Mouse (Mus musculus) liver, adult 10 weeks (tissue): ENCODE measurements around the gene Gnl2. TPM values are rescaled to one million over a fixed set of nuclear protein-coding genes. Genes with fewer than 3 reads are reported as not detected.

Source experiments
- polyA plus RNA-seq: library from polyadenylated mRNA; stranded (reverse); fragments of 350-450 nt; fragmentation: Illumina TruSeq; extraction: RNeasy Lipid Tissue Mini Kit (QIAGEN cat#74804); gene quantifications from one replicate; pipeline ENCODE4 v1.2.3, GENCODE M21; 2014; ENCODE audit warnings: low read depth, low replicate concordance

Gene Gnl2
- 34.0 TPM for polyA plus RNA-seq

DNA sequence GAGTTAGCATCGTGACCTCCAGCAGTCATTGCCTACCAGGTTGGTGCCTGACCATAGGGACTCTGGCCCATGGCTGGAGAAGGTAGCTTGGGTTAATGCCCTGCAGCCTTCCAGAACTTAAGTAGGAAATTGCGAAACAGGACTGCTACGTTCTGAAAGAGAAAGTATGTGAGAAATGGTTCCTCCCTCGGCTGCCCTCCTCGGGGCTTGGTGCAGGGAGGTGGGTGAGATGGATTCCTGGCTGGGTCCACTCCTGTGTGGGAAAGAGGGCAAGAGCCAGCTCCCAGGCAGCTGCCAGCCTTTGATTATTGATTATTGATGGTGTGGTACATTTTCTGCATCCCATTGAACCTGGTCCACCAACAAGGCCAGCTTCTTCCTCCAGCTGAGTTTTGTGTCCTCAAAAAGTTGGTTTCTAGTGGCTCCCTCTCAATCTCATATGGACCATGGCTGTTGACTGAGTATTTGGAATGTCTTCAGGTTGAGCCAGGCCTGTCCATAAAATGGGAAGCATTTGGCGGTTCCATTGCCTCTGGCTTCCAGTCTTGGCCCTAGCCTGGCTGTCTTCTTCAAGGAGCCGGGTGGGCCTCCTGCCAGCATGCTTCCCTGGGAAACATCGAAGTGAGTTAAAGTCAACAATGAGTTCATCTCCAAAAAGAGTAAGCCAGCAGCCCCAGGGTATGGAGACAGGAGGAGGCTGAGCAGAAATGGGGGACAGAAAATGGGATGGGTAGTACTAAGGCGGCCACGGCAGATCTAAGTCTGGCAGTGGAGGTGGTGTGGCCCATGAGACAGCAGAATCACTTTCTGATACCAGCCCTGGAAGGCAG is at the start of gene Gnl2:
Gnl2 (plus strand) TSS at position 780 of the 830 bp plus-strand sequence.

DNA sequence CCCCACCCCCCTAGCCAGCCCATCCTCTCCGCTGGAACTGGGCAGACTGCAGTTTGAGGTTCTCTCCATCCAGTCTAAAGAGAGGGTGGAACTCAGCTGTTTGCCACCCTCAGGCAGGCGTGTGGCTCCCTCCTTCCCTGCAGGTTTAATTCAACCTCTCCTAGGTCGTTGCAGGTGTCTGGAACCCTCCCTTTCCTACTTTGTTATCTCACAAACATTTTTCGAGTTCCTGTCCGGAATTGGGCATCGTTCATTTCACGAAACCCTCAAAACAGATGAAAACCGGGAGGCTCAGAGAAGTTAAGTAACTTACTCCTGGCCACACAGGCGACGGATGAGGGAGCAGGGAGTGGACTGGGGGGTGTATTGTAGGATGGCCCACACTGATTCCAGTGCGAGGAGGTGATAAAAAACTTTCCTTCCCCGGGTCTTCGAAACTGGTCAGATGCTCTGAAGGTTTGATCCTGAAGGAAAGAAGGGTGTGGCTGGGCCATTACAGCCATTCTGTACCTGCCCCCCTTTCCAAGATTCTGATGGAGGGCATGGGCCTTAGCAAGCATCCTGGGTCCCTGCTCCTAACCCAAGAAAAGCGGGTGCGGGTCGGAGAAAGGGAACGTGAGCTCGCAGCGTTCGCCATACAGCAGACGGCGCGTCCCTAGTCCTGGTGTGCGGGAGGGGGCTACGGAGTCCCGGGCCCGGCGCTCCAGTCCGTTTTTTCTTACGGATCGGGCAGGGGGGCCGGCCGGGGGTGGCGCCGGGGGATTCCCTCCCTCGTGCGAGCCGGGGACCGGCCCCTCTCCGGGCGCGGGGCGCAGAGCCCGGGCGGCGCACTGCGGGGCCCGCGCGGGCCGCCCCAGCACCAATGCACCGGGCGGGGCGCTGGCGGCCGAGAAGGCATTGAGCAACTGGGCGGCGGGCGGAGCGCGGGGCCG is 30.4 kb upstream of the Gnl2 start, which contains the start of gene Rspo1:
Rspo1 (plus strand) TSS at position 760 of the 932 bp plus-strand sequence.

DNA sequence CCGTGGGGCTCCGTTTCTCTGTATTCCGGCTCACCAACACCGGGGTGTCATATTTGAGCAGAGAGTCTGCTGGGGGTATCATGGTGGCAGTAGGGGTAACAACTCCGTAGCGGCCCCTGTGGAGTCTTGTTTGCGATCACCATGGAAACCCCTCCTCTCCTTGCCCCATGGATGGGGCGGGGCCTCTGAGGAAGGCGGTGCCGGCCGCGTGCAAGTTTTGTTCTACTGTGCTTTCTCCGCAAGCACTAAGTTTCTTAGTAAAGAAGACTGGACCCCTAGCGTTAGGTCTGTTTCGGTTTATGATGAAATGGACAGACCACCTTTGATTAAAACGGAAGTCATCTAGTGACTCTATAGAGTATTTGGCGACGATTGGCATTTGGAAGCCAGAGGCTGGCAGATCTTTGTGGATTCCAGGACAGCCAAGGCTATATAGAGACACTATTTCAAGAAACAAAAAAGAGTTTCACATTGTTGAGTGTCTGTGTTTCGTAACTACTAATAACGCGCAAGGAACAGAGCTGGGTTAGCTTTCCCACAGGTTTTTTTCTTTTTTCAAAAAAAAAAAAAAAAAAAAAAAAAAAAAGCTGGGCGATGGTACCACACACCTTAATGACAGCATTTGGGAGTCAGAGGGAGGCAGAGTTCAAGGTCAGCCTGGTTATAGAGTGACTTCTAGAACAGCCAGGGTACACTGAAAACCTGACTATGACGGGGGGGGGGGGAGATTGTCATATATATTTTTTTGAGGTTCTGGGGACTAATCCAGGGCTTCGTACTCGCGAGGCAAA is 49.3 kb downstream of the Gnl2 start, which contains the start of gene Dnali1:
Dnali1 (minus strand) TSS at position 187 of the 791 bp plus-strand sequence.

DNA sequence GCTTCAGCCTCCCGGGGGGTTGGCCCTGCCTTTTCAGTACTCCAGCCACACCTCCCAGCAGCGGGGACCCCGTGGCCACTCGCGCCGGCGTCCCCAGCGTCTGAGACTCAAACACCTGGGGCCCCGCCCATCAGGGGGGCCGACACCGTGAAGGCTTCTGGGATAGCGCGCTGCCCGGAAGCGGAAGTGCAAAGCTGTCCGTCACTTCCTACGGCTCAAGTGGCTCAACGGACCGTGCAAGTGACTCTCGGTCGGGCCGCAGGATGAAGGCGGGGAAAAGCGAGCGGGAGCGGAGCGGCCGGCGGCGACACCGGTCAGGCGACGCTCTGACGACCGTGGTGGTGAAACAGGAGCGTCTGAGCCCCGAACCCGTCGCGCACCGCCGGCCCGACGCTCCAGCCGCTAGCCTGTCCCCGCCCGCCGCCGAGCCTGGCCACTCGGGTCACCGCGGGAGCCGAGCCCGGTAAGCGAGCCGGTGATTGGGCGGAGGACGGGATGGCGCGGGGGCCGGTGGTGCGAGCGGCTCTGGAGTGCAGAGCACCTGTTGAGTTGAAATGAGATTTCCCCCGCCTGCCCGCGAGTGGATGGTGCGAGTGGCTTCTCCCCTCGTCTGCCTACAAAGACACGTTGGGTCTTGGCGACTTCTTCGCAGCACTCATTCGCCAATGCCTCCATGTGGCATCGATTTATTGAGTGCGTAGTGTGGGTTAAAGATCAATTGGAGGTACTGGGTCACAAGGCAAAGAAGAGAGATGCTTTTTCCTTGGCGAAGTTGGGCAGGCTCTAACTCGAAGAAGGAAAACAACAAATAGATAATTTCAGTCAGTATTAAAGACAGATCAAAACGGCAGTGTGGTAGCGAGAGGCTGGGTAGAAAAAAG is 50.3 kb downstream of the Gnl2 start, which contains the start of gene Snip1:
Snip1 (plus strand) TSS at position 183 of the 881 bp plus-strand sequence.

DNA sequence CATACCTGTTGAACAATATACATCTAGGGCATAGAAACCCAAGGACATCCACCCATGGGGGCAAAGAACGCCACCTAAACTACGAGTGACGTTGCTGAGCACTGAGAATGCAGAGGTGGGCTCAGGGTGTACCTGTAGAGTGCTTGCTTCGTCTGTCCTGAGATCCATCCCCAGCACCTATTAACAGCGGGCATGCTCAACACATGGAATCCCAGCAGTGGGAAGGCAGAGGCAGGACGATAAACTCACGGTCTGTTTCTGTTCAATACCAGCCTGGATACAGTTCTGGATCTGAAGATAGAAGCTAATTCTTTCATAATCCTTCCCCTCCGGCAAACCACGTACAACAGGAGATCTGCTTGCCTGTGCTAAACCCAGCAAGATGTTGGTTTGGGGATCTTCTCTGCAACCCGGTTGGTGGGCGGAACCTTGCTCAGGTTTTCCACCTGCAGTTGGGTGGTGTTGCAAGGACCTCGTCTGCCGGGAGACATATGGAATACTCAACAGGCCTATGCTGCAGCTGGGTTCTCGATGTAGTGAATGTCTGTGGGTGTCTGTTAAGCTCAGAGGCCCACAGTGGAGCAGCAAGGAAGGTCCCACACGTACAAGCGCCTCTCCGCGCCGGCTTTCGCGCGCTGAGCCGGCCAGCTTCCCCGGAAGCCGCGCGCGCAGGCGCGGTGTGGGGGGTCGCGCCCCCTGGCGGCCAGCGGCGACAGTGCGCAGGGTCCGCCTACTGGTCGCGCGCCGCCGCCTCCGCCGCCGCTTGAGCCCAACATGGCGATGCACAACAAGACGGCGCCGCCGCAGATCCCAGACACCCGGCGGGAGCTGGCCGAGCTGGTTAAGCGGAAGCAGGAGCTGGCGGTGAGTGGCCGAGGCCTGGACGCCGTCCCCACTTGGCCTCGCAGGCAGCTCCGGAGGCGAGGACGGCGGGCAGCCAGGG is 68.3 kb downstream of the Gnl2 start, which contains the start of gene Meaf6:
Meaf6 (plus strand) TSS at position 732 of the 943 bp plus-strand sequence.

Other genes with a start within 250 kb of the Gnl2 start
- gene Mtf1, start 214.5 kb upstream of the Gnl2 start, polyA plus RNA-seq, result 7.2 TPM
- 15.7 TPM for gene Yrdc, start 165.9 kb upstream of the Gnl2 start, polyA plus RNA-seq
- gene 1110065P20Rik, start 165.4 kb upstream of the Gnl2 start, polyA plus RNA-seq, result 1.5 TPM
- gene Maneal, start 154.4 kb upstream of the Gnl2 start, polyA plus RNA-seq, result not detected
- gene Epha10, start 135.7 kb upstream of the Gnl2 start, polyA plus RNA-seq, result not detected
- gene 9930104L06Rik, start 79.5 kb upstream of the Gnl2 start, polyA plus RNA-seq, result 2.9 TPM
- gene Cdca8, start 77.3 kb upstream of the Gnl2 start, polyA plus RNA-seq, result 1.5 TPM
- 0.26 TPM for gene Rspo1, start 30.2 kb upstream of the Gnl2 start, polyA plus RNA-seq
- not detected for gene Dnali1, start 49.1 kb downstream of the Gnl2 start, polyA plus RNA-seq
- 6.6 TPM for gene Snip1, start 50.1 kb downstream of the Gnl2 start, polyA plus RNA-seq
- gene Meaf6, start 68.5 kb downstream of the Gnl2 start, polyA plus RNA-seq, result 10.5 TPM
- gene Zc3h12a, start 111.3 kb downstream of the Gnl2 start, polyA plus RNA-seq, result 0.32 TPM